Mouse (Mus musculus): ENCODE results near the gene Hspb11. TPM values are rescaled to one million over a fixed set of nuclear protein-coding genes. Genes with fewer than 3 reads are reported as not detected.

Hspb11 gene
- polyA plus RNA-seq, 1 experiment from 2014 or later: 51.1 TPM

DNA sequence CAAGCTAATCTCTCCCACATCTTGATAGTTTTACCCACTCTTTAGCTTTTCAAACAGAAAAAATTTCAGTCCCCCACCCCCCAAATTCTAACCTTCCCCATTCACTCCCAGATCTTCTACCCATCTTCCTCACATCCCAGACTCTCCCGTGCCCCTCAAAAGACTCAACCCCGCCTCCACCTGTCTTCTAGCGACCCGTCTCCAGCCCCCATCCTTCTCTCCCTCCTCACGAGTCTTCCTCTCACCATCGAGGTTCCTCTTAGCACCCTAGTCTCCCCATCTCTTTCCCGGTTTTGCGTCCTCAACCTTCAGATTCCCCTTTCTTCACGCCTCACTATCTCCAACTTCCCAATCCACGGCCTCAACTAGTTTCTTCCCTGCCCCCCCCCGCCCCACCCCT lies 871 bp upstream of the Hspb11 start:
- WGBS: under 1% methylated on average over 11 of the region's 11 CpGs
- peak overlapping the region; percentile 81 for H3K9ac ChIP-seq (replicated peaks)
- peak overlapping the region; percentile 78 for H3K4me2 ChIP-seq
- no peaks in the 10 kb centered on the region for H3K27me3 ChIP-seq
- H3K4me1 ChIP-seq (replicated peaks): peaks cover 37% of the 10 kb centered on the region
- peaks cover under 1% of the 10 kb centered on the region; the same call in 1 of the 2 replicates for H3K36me3 ChIP-seq
- H3K27ac ChIP-seq: peak overlapping the region; percentile 81; the same call in 1 of the 2 replicates
- H3K4me3 ChIP-seq (replicated peaks): peak overlapping the region; percentile 76
- no peak for ATAC-seq (ENCODE audit: insufficient number of reproducible peaks, insufficient read depth, low FRiP score, low TSS enrichment, low read depth)
- no peaks in the 10 kb centered on the region for H3K9me3 ChIP-seq

DNA sequence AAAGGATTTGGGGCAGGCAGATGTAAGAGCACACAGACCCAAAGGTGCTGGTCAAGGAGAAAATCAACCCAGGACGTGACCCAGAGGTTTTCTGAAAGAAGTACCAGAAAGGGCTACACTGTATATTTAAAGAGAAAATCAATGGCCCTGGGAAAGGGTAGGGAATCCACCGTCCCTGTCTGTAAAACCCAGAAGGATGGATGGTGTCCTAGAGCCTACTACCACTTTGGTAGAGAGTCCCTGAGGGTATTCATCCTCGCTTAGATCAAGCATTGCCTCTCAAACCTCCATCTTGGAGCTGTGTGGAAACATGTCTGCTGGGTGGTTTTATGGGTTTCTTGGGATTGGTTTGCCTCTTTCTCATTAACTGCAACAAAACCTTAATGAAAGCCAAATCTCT lies 1.0 kb downstream of the Hspb11 start:
- Histone ChIP-seq H3K9me3 (no peaks in the 10 kb centered on the region), H3K9ac (replicated peaks) (peak overlapping the region; percentile 81), H3K27ac (peak overlapping the region; percentile 85), H3K4me2 (peak overlapping the region; percentile 67), H3K4me1 (replicated peaks) (peaks cover 29% of the 10 kb centered on the region), H3K36me3 (no peaks in the 10 kb centered on the region), H3K4me3 (replicated peaks) (peak overlapping the region; percentile 76), H3K27me3 (no peaks in the 10 kb centered on the region)
- WGBS: 15% methylated on average over 3 of the region's 3 CpGs
- ATAC-seq (ENCODE audit: insufficient number of reproducible peaks, insufficient read depth, low FRiP score, low TSS enrichment, low read depth): no peak

DNA sequence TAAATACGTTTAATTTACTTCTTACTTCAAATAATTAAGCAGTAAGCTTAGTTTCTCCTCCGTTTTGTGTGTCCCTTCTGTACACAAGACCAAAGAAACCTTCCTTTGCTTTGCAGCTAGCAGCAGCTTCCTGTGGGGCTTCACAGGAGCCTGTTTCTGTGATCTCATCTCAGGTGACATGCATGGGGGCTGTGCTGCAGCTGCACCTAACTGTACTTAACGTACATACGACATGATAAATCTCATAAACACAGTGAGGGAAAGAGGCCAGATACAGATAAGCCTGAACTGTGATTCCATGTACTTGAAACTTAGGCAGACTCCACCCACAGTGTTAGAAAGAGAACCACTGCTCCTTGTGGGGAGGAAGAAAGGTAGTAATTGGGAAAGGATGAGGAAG lies 6.6 kb downstream of the Hspb11 start:
- no peak for ATAC-seq (ENCODE audit: insufficient number of reproducible peaks, insufficient read depth, low FRiP score, low TSS enrichment, low read depth)
- Histone ChIP-seq H3K27me3 (no peaks in the 10 kb centered on the region), H3K9me3 (peaks cover 3% of the 10 kb centered on the region; the same call in 1 of the 2 replicates), H3K9ac (replicated peaks) (no peak overlapping the region), H3K27ac (no peak overlapping the region), H3K36me3 (peaks cover 14% of the 10 kb centered on the region), H3K4me3 (replicated peaks) (no peak overlapping the region), H3K4me1 (replicated peaks) (peaks cover 8% of the 10 kb centered on the region; the same call in 1 of the 2 replicates), H3K4me2 (no peak overlapping the region)
- 53% methylated on average over 4 of the region's 4 CpGs for WGBS

DNA sequence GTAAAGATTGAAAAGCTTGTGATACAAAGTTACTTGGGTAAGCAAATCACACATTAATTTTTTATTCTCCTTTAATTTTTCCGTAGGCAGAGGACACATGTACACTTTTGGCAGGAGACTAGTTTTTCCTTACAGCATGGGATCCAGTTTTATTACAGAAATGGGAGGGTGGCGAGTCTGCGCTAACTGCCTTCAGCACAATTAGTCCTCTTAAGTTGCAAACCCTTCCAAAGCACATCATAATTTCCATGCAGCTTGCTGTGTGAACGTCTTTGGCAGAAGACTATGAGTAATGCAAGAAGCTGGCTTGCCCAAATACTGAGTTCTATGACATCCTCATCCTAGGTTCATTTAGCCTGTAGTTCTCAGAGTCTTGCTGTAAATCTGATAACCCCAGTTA lies 20.3 kb downstream of the Hspb11 start:
- H3K4me3 ChIP-seq (replicated peaks): no peak overlapping the region
- peaks cover 8% of the 10 kb centered on the region; the same call in 1 of the 2 replicates for H3K4me1 ChIP-seq (replicated peaks)
- WGBS: 44% methylated on average over 4 of the region's 4 CpGs
- H3K36me3 ChIP-seq: peaks cover 21% of the 10 kb centered on the region; the same call in 1 of the 2 replicates
- 0 out of 2 replicates have a peak overlapping the region, but pooled peaks have one; percentile 14 for H3K27ac ChIP-seq
- H3K9me3 ChIP-seq: no peaks in the 10 kb centered on the region
- no peak overlapping the region for H3K4me2 ChIP-seq
- H3K27me3 ChIP-seq: no peaks in the 10 kb centered on the region
- no peak for ATAC-seq (ENCODE audit: insufficient number of reproducible peaks, insufficient read depth, low FRiP score, low TSS enrichment, low read depth)
- H3K9ac ChIP-seq (replicated peaks): no peak overlapping the region

DNA sequence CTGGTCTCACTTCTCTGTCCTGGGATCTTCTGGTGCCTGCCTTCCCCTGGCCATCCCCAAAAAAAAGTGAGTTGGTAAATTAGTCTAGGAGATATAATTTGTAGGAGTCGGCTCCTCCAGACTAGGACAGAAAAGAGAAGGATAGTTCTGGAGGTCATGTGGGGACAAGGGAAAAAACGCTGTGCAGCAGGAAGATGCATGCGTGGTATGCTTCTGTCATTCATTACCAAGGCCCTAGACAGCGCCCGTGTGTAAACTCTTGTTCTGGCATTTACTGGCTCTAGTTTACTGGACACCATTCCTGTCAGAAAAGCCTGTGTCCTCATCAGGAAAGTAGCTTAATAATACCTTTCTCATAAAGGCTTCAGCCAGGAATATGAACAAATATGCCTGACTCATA lies 21.1 kb downstream of the Hspb11 start:
- H3K27ac ChIP-seq: 0 out of 2 replicates have a peak overlapping the region, but pooled peaks have one; percentile 14
- no peaks in the 10 kb centered on the region for H3K27me3 ChIP-seq
- 68% methylated on average over 5 of the region's 5 CpGs for WGBS
- ATAC-seq (ENCODE audit: insufficient number of reproducible peaks, insufficient read depth, low FRiP score, low TSS enrichment, low read depth): no peak
- H3K4me3 ChIP-seq (replicated peaks): no peak overlapping the region
- no peak overlapping the region for H3K4me2 ChIP-seq
- peaks cover 20% of the 10 kb centered on the region; the same call in 1 of the 2 replicates for H3K36me3 ChIP-seq
- no peak overlapping the region for H3K9ac ChIP-seq (replicated peaks)
- H3K4me1 ChIP-seq (replicated peaks): peaks cover 8% of the 10 kb centered on the region; the same call in 1 of the 2 replicates
- H3K9me3 ChIP-seq: no peaks in the 10 kb centered on the region

DNA sequence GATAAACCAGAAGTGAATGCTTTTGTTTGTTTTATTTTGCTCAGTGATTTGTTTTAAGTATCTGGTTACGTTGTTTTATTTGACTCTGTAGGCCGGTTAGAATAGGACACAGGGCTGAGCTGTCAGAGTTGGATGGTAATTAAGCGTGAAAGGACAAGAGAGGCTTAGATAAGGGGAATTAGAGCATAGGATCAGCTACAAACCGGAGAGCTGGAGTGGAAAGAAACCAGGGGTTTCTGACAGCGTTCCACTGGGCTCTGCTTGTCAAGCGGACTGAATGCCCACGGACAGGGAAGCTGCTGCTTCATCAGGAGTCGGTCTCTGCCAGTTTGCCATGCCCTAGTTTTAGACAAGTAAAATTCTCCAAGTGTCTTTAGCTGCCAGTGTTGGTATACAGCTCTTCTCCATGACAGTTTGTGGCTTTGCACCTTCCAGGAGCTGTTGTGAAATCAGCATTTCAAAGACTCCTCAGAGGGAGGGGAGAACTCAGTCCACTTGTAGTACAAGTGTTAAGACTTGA lies 24.9 kb downstream of the Hspb11 start:
- Histone ChIP-seq H3K27ac (no peak overlapping the region), H3K9me3 (no peaks in the 10 kb centered on the region), H3K4me3 (replicated peaks) (no peak overlapping the region), H3K27me3 (no peaks in the 10 kb centered on the region), H3K4me1 (replicated peaks) (peaks cover 8% of the 10 kb centered on the region; the same call in 1 of the 2 replicates), H3K9ac (replicated peaks) (no peak overlapping the region), H3K4me2 (no peak overlapping the region), H3K36me3 (peaks cover 35% of the 10 kb centered on the region)
- WGBS: 30% methylated on average over 8 of the region's 8 CpGs
- no peak for ATAC-seq (ENCODE audit: insufficient number of reproducible peaks, insufficient read depth, low FRiP score, low TSS enrichment, low read depth)

DNA sequence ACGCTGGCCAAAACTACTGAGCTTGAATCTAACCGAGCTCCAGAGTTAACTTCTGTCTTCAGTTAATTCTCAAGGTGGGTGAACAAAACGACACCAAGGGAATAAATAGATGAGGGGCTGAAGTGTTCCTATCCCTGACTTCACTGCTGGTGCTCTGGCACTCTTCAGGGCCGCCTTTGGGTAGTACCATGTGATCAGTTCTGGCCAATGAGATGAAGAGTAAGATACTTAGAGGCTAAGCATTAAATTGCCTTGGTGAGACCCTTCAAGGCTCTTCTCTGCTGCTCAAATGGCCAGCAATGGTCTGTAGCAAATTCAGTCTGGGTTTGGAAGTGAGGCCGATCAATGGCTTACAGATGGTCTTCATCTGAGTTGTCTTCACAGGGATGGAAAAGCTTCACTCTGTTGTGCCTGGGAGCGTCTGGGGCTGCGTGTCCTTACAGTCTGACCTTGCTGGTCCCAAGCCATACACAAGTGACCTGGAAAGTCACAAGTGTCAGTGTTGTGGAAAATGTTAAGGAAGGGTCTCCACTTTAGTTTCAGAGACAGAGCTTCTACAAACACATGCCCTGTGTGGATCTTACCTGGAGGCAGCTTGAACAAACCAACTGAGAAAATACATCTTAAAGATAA lies 27.6 kb downstream of the Hspb11 start:
- Histone ChIP-seq H3K36me3 (peaks cover 23% of the 10 kb centered on the region), H3K9me3 (no peaks in the 10 kb centered on the region), H3K27ac (no peak overlapping the region), H3K4me3 (replicated peaks) (no peak overlapping the region), H3K9ac (replicated peaks) (no peak overlapping the region), H3K4me1 (replicated peaks) (no peaks in the 10 kb centered on the region), H3K4me2 (no peak overlapping the region), H3K27me3 (no peaks in the 10 kb centered on the region)
- WGBS: 80% methylated on average over 7 of the region's 7 CpGs
- no peak for ATAC-seq (ENCODE audit: insufficient number of reproducible peaks, insufficient read depth, low FRiP score, low TSS enrichment, low read depth)

DNA sequence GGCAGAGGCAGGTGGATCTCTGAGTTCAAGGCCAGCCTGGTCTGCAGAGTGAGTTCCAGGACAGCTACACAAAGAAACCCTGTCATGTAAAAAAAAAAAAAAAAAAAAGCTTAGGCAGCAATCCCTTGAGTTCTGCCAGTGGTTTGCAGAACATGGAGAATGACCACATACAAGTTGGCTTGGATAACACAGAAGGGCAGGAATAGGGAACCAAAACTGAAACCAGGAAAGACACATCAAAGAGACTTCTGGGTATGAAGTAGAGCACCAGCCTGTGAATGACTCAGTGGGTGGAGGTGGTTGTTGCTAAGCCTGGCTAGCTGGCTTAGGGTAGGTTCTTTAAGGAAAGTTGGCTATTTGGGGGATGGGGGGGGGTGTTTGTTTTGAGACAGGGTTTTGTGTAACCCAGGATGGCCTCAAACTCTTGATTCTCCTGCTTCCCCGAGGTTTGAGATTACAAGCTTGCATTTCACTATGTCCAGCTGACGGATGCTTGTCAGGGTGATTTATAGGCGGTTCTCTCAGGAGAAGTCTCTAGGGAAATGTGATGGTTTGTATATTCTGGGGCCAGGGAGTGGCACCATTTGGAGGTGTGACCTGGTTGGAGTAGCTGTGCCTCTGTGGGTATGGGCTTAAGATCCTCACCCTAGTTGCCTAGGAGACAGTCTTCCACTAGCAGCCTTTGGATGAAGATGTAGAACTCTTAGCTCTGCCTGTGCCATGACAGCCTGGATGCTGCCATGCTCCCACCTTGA lies 32.2 kb downstream of the Hspb11 start:
- H3K36me3 ChIP-seq: peaks cover 14% of the 10 kb centered on the region
- no peak overlapping the region for H3K4me3 ChIP-seq (replicated peaks)
- no peak overlapping the region for H3K9ac ChIP-seq (replicated peaks)
- 76% methylated on average over 3 of the region's 3 CpGs for WGBS
- no peaks in the 10 kb centered on the region for H3K4me1 ChIP-seq (replicated peaks)
- H3K27me3 ChIP-seq: no peaks in the 10 kb centered on the region
- no peak for ATAC-seq (ENCODE audit: insufficient number of reproducible peaks, insufficient read depth, low FRiP score, low TSS enrichment, low read depth)
- H3K9me3 ChIP-seq: no peaks in the 10 kb centered on the region
- H3K4me2 ChIP-seq: no peak overlapping the region
- no peak overlapping the region for H3K27ac ChIP-seq

DNA sequence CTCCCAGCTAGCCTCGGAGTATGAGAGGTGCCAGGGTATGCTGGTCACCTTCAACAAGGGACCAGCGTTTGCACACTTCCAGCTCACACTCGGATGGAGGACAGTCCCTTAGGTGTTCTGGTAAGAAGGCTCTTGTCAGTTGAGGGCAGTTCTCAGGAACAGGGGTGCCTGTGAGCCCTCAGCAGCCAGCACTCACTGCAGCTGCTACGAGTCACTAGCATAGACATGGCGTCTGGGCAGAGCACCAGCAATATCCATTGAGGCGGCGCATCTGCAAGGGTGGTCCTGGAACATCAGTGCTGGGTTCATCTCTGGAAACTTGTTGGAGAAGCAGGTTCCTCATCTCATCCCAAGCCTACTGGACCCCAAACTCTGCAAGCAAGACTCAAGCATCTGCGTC lies 33.0 kb downstream of the Hspb11 start:
- Histone ChIP-seq H3K4me1 (replicated peaks) (no peaks in the 10 kb centered on the region), H3K27me3 (no peaks in the 10 kb centered on the region), H3K4me3 (replicated peaks) (no peak overlapping the region), H3K9ac (replicated peaks) (no peak overlapping the region), H3K9me3 (no peaks in the 10 kb centered on the region), H3K36me3 (peaks cover 7% of the 10 kb centered on the region; the same call in 1 of the 2 replicates), H3K27ac (no peak overlapping the region), H3K4me2 (no peak overlapping the region)
- no peak for ATAC-seq (ENCODE audit: insufficient number of reproducible peaks, insufficient read depth, low FRiP score, low TSS enrichment, low read depth)
- 92% methylated on average over 8 of the region's 8 CpGs for WGBS

DNA sequence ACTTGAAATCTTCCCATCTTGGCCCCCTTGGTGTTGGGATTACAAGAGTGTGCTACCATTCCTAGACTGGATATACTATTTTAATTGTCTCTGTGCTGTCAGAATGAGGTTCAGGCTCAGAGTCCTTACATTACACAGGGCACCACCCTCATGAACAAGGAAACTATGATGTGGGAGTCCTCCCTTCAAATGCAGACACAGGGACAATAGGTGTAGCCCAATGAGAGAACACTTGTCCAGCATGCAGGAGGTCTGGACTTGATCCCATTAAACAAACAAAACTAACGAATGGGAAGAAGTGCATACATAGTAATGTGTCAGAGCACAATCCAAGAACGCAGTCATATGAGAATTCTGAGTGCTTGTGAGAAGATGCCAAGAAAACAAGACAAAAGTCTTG lies 34.1 kb downstream of the Hspb11 start:
- ATAC-seq (ENCODE audit: insufficient number of reproducible peaks, insufficient read depth, low FRiP score, low TSS enrichment, low read depth): no peak
- no peaks in the 10 kb centered on the region for H3K27me3 ChIP-seq

DNA sequence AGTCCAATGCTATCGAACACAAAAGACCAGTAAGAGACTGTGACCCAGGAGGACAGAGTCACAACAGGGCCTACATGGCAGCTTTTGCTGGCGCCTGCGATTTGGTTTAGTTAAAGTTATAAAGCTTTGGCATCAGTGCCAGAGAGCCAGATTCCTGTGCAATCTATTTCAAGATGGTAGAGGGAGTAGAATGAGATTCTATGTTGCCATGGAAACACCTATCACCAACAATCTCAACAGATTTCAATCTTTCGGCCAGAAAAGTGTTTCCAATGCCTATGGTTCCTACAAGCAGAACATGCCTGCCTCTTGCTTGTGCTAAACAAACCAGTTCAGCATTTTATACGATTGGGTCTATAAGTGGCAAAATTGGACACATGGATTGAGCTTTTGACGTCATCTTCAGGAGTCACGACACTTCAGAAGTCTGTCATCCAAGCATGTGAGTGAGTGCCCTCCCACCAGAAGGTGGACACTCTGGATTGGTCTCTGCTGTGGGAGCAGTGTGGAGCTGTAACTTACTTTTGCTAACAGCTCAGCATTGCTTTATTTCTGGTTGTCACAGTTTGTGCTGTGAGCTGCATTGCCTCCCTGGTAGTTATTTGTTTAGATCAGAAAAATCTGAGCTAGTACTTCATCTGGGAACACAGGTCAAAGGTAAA lies 38.3 kb downstream of the Hspb11 start:
- Histone ChIP-seq H3K36me3 (no peaks in the 10 kb centered on the region), H3K4me1 (replicated peaks) (no peaks in the 10 kb centered on the region), H3K9me3 (no peaks in the 10 kb centered on the region), H3K27me3 (no peaks in the 10 kb centered on the region), H3K27ac (no peak overlapping the region), H3K4me3 (replicated peaks) (no peak overlapping the region), H3K4me2 (no peak overlapping the region), H3K9ac (replicated peaks) (no peak overlapping the region)
- 89% methylated on average over 7 of the region's 7 CpGs for WGBS
- no peak for ATAC-seq (ENCODE audit: insufficient number of reproducible peaks, insufficient read depth, low FRiP score, low TSS enrichment, low read depth)

More for the DNA sequence above, 34.1 kb downstream of the Hspb11 start:
- Histone ChIP-seq H3K9ac (replicated peaks) (no peak overlapping the region), H3K4me3 (replicated peaks) (no peak overlapping the region), H3K9me3 (no peaks in the 10 kb centered on the region), H3K4me2 (no peak overlapping the region), H3K27ac (no peak overlapping the region), H3K36me3 (peaks cover 6% of the 10 kb centered on the region; the same call in 1 of the 2 replicates), H3K4me1 (replicated peaks) (no peaks in the 10 kb centered on the region)
- WGBS: 90% methylated on average over 2 of the region's 2 CpGs
